Mouse (Mus musculus): ENCODE measurements around the gene Lyrm7. TPM values are rescaled to one million over a fixed set of nuclear protein-coding genes. Genes with fewer than 3 reads are reported as not detected.

The Lyrm7 gene
- total RNA-seq (2021): 10 to 100 TPM; 30.9 to 34.4 TPM
- long read RNA-seq, experiment 1, transcript Lyrm7-205 (5 exons, 3,431 nt): major isoform, 15 of 24 reads
- long read RNA-seq, experiment 1, partial matches to known transcripts: 4 of 24 reads
- long read RNA-seq, experiment 1, other reads (novel, unspliced or antisense): 5 of 24 reads
- long read RNA-seq, experiment 2, transcript Lyrm7-205 (5 exons, 3,431 nt): major isoform, 15 of 29 reads
- long read RNA-seq, experiment 2, partial matches to known transcripts: 4 of 29 reads
- long read RNA-seq, experiment 2, other reads (novel, unspliced or antisense): 9 of 29 reads

DNA sequence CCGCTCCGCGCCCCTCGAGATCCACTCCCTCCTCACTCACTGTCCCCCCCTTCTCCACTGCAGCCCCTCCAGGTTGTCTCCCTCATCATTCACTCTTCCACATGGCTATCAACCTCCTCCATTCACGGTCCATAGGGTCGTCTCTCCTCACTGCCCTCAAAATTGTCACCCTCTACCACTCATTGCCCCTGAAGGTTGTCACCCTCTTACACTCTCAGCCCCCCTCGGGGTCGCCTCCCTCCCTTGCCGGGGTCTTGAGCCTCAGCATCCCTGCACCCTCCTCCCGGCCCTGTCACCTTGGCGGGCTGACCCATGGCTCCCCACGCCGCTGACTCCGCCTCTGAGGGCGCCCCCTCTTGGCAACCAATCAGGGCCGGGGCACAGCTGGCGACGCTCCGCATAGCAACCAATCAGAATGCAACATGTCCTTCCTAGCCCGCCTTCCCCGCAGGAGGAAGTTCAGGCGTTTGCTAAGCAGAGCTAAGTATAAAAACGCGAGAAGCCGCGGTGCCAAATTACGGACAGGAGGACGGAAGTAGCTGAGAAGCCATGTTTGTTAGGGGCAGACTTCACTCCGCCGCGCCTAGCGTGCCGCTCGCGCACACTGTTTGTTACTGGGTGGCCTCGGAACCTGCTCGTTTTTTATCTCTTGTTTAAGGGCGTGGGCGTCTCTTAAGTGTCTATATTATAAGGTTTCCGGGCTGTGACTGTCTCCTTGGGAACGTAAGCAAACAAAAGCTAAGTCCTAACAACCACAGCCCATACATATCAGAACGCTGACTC is at the start of gene Lyrm7:
TSS of gene Lyrm7 (minus strand) at position 661 of the 783 bp plus-strand sequence.
- DNase-seq: peak; percentile 96 to 99

DNA sequence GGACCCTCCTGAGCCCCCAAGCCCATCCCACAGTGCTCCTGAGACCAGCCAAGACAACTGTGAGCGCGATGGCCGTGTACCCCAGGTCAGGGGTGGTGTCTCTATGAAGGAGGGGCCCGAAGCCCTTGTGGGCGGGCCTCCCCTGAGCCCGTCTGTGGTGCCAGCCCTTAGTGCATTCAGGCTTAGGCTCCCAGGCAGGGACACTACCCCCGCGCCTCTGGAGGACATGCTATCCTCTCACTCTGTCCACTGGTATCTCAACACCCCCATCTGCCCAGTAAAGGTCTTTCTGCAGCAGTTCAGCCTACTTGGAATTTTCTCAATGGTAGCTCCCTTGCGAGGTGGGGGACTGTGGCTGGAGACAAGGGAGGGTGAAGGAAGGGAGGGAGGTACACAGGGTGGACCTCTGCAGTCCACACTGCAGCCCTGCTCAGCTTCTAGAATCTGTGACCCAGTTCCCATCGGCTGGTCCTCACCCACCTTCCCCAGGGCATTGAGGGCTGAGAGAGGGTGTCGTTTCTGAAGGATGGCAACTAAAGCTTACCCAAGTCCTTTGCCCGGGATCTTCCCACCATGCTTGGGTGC is 49.5 kb upstream of the Lyrm7 start:
- DNase-seq: no peak

DNA sequence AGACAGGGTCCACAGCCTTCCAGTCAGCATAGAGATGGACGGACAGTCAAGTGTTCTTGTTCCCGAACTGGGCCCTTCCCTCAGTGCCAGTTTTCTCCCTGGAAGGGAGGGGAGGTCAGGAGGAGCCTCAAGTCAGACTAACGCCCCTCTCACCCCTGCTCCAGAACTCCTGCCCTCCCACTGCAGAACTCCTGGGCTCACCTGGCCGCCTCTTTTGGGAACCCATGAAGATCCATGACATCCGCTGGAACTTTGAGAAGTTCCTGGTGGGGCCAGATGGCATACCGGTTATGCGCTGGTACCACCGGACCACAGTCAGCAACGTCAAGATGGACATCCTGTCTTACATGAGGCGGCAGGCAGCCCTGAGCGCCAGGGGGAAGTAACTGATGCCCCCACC is 48.6 kb upstream of the Lyrm7 start:
- DNase-seq: no peak

DNA sequence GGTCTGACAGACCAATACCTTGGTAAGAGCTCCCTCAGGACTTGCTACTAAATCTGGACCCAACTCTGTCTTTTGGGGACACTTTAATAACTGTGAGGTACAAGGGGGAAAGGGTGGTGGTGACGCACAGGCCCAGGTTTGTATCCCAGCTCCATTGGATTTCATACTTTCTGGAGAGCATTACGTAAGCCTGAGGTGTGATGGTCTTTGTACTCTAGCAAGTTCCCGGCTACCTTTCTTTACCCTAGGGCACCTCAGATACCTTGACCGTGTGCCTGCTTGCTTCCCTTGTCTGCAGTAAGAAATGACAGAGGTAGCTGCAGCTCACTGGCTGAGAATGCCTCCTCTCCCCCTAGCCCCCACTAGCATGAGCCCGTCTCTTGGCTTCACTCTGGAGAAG is 46.5 kb upstream of the Lyrm7 start:
- DNase-seq: no peak

DNA sequence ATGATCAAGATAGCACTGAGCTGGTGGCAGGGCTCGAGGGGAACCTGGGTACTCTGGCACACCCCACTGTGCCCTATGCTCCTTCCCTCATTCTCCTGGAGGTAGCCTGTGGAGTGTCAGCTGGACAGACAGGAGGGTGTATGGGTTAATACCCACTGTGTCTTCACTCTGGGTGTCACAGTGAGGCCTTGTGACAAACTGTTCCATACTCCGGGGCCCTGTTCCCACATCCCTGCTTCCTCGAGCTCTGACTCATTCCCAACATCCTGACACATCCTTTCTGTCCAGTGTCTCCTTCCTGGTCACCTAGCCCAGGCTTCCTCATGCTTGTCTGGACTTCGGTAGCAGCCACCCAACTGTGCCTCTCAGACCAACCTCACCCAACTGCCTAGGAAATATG is 45.8 kb upstream of the Lyrm7 start:
- DNase-seq: no peak

DNA sequence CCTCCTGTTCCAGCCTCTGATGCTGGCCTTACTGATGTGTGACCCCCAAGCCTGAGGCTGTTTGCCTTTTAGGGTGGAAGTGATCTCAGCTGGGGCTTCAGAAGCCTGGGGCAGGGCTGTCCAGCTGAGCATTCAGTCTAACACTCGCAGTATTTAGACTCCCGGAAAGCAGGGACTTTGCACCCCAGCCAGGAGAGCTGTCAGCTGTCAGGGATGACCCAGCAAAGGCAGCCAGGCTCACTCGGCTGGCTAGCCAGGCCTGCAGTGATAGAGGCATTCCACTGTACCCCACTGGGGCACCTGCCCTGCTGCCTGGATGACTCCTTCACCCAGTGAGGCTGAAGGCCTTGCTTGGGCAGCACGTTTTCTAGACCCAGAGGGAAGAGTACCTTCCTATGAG is 45.2 kb upstream of the Lyrm7 start:
- DNase-seq: peak; percentile 60 to 72

DNA sequence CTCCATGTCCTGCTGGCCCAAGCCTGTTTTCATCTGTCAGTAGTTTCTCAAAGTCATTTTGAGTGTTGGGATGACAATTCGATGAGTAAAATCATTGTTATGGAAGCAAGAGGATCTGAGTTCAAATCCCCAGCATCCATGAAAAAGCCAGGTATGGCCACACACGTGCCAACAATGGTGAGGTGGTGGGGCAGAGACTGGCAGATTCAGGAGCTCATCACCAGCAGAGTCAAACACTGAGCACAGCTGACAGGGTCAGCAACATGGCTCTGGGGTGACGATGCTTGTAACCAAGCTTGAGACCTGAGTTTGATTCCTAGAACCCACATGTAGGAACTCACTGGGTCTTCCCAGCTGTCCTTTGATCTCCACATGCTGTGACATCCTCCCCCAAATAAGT is 44.4 kb upstream of the Lyrm7 start:
- DNase-seq: no peak

DNA sequence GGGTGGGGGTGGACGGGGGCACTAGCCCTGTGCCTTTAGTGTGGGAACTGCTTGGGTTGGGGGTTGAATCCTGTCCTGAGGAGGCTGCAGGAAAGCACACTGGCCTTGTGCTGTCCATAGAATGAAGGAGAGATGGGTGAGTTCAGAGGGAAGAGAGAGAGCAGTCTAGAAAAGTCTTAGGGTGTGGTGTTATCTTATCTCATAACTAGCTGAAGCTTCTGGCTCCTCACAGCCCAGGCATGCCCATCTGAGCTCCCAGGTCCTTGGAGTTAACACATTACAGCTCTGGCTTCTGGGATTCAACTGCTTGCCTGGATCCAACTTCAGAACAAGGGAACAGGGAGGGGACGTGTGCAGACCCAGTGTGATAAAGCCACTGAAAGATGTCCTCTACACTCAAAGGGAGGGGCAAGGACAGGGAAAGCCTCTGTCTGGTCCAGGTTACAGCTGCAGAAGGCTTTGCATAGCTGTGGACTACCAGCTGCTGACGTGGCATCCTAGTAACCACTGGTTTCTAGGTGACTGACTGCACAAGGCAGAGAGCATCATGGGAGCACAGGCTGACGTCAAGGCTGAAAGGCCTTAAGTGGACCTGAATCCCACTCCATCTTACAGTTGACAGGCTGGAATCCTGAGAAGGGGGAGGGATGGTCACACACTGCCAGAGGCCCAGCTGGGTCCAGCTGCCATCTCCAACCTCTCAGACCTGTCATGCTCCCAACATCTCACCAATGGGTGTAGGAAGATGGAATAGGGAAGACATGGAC is 43.4 kb upstream of the Lyrm7 start:
- DNase-seq: peak; percentile 70 to 85

DNA sequence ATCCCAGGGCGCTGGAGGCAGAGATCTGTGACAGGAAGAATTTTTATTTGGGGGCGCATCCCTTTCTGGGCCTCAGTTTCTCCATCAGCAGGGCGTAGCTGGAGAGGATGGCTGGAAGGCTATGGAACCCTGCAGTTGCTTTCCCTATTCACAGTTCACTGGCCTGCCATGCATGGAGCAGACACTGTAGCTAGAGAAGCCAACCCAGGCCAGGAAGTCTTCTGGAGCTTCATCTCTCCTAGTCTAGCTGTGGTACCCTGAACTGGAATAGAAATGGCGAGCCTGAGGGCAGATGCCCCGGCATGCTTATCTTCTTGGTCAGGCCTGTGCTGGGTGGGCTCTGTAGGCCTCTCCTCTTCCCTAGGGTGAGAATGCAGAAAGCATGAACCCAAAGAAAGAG is 42.6 kb upstream of the Lyrm7 start:
- no peak for DNase-seq

DNA sequence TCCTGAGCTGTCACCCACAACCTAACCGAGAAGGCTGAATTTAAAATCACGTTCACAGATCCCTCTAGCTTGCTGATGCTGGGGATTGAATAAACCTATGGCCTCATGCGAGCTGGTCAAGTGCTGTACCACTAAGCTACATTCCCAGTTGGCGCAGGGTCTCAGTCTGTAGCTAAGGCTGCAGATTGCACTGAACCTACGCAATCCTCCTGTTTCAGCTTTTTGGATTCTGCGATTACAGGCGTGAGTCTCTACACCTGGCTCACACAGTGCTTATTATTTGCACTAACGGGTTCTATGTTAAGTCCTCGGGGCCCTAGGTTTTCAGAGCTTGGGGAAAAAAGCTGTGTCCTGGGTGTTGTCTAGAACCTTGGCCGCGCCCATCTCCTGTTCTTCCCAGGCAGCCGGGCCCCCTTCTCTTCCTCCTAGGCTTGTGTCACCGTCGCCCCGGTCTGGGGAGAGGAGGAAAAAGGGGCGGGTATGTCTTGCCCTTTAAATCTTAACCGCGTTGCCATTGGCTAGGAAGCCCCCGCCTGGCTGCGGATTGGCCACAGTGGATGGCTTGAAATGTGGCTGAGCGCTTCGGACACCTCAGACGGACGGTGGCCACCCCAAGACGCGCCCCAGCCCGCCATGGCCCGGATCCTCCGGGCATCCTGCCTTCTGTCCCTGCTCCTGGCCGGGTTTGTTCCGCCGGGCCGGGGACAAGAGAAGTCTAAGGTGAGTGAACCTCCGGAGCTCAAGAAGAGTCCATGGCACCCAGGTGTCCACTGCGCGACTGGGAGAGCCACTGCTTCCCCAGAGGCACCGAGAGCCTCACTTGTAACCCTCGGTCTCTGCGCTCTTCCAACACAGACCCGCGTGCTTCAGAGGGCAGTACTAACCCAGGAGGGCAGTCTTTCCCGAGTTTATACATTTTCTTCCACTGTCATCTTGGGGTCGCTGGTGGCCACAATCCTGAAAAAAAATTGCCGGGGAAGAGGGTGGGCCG is 41.9 kb upstream of the Lyrm7 start, which contains the start of gene Gpx3:
TSS of gene Gpx3 (plus strand) at position 121 of the 991 bp plus-strand sequence.
- peak; percentile 91 to 93 for DNase-seq

DNA sequence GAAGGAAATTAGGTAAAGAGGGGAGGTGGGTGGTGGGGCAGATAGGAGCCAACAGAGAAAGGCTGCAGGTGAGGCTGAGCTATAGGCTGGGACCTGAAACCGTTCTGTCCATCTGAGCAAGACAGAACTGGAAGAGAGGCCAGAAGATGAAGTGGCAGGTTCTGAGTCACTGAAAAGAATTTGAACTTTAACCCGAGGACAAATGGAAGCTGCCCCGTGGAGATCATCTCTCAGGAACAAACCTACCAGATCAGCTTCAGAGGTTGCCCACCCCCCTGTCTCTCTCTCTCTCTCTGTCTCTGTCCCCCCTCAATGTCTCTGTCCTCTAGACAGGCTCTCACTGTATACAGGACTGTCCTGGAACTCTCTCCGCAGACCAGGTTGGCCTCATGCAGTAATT is 38.9 kb upstream of the Lyrm7 start:
- DNase-seq: no peak

DNA sequence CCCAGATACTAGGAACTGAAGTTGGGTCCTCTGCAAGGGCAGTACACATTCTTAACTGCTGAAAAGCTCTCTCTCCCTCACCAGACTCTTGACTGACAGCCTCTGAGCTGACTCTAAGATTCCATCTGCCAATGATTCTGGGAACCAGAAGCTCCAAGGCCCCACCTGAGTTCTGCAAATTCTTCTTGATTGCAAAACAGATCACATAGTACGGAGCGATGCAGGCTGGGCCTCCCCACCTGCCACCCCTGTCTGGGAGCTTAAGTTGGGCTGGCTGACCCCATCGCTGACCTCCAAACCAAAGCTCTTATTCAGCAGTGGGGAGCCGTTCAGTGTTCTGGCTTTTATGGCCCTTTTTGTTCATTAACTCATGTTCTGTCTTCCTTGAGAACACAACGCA is 36.8 kb upstream of the Lyrm7 start:
- no peak for DNase-seq

DNA sequence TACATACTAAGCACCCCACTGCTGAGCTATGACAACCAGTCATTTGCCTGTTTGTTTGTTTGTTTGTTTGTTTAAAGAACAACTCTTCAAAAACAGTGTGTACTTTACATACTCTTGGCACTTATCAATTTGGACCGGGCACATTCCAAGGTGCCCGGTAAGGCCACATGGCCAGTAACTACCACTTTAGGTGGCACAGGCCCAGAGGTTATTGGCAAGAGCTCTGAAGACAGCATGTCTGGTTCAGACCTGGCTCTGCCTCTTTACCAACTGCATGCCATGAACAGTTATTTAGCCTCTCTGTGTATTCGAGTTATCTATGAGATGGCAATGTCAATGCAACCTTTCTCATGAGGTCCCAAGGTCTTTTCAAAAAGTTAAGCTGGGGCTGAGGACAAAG is 35.9 kb upstream of the Lyrm7 start:
- DNase-seq: peak; percentile 56 to 59

DNA sequence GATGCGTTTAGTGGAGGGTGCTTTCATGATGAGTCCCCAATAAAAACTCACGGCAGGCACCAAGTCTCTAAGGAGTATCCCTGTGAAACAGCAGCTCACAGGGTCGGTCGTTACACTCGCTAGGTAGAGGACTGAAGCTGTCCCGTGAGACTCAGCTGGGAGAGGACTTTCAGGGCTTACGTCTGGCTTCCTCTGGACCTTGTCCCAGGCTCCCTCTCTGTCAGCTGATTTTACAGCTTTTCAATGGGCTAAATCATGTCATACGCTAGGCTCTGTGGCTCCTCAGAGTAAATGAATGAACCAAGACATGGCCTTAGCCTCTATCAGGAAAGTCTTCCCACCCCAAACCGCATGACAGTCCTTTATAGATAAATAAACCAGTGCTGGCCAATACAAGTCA is 33.9 kb upstream of the Lyrm7 start:
- no peak for DNase-seq

DNA sequence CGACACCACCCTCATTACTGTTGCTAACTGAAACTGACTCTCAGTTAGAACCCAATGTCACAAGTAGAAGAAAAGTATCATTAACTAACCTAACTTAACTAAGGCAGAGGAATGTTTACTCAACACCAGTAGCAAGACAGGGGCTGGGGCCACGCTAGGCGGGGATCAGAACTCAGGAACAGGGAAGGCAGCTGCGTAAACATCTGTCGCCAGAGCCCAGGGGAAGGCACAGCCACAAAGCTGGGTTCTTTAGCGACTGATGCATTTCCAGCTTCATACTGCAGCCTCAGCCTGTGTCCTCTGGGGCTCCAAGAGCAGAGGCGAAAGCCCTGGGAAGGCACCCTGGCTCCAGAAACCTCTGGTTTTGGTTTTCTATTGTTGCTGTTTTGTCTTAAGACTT is 31.4 kb upstream of the Lyrm7 start:
- DNase-seq: no peak

DNA sequence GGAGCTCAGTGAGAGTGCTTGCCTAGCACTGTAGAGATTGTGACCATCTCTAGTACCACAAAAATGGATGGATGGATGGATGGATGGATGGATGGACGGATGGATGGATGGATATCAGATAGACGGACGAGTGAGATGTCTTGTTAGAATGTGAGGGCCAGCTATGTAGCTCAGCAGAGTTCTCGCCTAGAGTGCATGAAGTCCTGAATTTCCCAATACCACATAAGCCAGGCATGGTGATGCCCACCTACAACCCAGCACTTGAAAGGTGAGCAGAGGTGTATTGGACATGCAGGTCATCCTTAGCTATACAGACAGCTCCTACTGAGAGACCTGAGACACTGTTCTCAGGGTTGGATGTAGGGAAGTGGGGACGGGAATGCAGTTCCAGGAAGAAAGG is 30.6 kb upstream of the Lyrm7 start:
- DNase-seq: no peak

DNA sequence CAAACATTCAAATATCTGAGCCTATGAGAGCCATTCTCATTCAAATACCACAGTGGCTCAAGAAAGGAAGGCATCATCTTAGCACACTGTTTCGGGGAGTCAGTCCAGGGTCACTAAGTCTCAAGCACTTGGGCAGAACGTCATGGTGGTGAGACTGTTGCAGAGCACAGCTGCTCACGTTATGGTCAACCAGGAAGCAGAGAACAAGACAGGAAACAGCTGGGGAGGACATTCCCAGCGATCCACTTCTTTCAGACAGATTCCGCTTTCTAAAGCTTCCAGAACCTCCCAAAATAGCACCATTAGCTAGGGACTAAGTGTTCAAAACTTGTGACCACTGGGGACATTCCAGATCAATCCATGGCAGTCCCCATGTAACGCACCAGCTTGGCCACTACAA is 27.2 kb upstream of the Lyrm7 start:
- DNase-seq: peak in 1 of 2 experiments; percentile 63

DNA sequence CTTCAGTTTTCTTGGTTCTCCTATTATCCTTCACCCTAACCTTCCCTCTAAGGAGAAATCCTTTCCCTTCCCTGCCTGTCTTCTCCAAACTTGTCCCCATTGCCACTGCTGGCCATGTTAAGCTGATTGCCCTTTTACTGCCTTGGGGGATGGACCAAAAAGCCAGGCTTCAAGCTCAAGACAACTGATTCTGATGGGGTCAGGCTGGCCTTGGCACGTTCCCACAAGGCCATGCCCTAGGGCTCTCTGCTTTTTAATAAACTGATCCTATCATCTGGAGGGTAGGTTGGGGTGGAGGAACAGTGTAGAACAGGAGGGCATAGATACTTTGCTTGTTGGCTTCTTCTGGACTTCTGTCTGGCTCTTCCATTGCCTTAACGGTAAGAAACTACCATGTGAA is 24.7 kb upstream of the Lyrm7 start:
- no peak for DNase-seq

DNA sequence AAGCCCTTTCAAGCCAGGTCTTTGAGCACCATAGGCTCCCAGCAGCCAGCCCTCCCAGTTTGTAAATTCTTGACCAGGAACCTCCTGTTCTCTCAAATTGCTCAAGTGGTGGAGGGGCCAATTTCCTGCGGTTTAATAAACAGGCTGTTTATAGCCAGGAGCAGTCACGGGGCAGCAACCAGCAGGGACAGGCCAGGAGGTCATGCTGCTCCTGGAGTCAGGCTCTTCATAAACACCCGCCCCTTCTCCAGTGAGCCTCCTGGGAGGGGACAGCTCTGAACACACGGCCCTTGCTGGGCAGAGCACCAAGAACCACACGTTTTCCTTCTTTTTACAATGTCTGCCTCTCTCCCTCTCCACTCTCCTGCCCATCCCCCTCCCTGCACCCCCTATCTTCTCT is 24.2 kb upstream of the Lyrm7 start:
- DNase-seq: peak; percentile 85 to 94

DNA sequence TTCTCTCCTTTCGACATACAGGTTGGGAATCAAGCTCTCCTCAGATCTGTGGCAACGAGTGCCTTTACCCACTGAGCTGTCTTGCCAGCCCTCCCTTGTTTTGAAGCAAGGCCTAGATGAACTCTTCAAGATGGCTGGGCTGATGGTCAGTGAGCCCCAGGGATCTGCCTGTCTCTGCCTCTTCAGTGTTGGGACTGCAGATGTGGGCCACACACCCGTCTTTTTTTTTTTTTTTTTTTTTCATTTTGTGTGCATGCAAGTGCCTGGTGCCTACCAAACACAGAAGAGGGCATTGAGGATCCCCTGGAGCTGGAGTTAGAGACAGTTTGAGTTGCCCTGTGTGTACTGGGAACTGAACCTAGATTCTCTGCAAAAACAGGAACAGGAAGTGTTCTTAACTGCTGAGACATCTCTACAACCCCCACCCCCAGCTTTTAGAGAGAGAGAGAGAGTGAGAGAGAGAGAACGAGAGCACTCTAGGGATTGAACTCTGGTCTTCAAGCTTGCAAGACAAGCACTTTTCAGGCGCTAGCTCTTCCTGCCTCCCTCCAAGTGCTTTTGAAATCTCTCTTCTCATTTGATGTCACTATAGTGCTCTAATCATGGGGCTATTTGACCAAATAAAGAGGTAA is 23.6 kb upstream of the Lyrm7 start:
- DNase-seq: peak; percentile 27 to 47

DNA sequence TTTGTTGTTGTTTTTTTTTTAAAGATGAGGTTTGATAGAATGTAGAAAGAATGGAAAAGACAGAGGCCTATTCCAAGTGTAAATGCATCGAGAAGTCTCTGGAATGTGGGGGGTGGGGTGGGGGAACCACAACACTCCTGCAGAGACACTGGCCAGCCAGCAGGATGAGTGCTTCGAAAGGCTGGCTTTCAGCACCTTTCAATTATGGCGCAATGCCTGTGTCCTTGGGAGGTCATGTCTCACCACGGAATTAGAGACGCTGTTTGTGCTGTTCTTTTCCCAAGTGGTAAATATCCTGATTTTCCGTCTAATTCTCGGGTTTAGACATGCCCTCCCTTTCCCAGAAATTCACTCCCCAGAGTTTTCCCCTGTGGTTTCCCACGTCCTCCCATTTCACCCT is 22.0 kb upstream of the Lyrm7 start:
- DNase-seq: peak; percentile 87 to 89

Data from heart, adult 18-20 months (tissue).